Mouse (Mus musculus) c-Kit-positive CD71-positive TER-119-positive erythroid progenitor cells, embryonic 14.5 days (primary cell): ENCODE measurements around the gene Dglucy.
A peak's percentile ranks its signal among the peaks of the same experiment; 100 is the strongest.

ENCODE experiments used
- DNase-seq: peaks from one replicate; pipeline ENCODE4 v3.0.0-alpha.2; 2013; ENCODE audit warnings: low spot score

Gene Dglucy

DNA sequence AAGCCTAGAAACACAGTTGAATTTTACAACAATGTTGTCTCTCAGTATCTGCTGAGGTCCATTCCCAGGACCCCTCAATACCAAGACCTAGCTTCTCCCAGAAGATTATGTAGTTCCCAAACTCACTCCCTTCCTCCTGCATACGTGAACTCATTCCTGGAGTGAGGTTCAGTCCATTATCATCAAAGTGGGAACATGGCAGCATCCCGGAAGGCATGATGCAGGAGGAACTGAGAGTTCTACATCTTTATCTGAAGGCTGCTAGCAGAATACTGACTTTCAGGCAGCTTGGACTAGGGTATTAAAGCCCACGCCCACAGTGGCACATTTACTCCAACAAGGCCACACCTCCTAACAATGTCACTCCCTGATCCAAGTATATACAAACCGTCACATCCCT is 64.3 kb downstream of the Dglucy start:
- no peak for DNase-seq

DNA sequence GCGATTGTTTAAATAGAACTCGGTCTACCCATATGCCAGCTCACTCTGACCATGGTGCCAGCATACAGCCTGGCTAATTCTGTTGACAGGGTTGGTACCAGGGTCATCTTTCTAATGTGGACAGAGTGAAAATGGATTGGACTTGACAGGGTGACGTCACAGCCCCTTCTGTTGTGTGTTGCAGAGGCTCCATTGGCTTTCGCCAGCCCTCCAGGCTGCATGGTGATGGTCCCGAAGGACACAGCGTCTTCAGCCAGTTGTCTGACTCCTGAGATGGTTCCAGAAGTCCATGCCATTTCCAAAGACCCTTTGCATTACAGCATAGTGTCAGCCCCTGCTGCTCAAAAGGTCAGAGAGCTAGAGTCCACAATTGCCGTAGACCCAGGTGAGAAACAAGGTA is 65.7 kb downstream of the Dglucy start:
- no peak for DNase-seq

DNA sequence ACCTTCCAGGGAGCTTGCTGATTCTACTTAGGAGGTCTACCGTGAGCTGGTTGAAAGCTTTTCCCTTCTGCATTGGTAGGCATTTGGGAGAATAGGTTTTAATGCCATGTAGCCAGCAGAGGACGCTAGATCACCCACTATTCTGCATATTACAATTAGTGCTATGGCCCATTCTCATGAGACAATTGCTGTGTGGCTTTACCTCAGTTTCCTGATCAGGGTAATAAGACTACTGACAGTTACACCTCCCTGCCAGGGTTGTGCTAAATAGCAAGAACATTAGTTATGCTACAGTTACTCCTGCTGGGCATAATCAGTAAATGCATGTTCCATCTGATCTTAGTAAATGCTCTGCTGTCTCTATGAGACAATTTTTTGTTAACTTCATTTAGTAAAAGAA is 67.0 kb downstream of the Dglucy start:
- no peak for DNase-seq

DNA sequence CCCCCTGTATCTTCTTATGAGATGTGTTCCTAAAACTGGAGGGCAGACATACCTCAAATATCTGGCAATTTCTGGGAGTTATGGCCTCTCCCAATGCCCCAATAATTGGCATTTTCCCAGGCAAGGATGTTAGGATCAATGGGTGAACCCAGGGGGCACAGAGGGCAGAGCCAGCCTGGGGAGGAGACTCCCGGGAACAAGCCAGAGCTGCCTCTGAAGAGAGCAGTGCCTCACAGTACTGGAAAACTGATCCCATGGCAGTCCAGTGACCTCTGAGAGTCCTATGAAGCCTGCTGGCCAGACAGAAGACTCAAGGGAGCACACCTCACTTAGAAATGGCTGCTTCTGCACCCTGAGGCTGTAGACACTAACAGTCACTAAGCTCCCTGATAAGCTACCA is 67.7 kb downstream of the Dglucy start:
- no peak for DNase-seq

DNA sequence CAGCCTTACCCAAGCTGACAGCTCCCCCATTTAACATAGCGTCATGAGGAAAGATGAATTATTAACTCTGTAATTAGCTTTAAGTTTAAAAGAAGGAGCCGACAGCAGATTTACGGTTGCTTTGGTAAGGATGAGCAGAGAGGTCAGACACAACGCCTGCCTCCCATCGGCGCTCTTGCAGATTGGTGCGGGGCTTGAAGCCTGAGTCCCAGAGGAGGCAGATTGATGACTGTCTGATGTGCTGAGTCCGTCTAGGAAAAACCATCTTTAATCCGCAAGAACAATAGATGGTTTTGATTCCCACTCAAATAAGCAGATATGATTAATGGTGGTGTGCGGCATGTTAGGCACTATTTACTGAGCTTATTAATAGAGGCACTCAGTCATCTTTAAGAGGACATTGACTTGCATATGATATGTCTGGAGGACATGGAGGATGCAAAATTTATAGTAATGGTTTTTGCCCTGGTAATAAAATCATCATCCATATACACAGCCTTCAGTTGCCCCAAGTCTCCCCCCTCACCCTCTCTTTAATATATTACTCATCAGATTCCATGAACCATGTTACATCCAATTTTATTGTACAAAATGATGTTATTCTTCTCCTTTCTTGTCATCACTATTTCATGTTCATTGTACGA is 68.7 kb downstream of the Dglucy start:
- DNase-seq, result no peak

DNA sequence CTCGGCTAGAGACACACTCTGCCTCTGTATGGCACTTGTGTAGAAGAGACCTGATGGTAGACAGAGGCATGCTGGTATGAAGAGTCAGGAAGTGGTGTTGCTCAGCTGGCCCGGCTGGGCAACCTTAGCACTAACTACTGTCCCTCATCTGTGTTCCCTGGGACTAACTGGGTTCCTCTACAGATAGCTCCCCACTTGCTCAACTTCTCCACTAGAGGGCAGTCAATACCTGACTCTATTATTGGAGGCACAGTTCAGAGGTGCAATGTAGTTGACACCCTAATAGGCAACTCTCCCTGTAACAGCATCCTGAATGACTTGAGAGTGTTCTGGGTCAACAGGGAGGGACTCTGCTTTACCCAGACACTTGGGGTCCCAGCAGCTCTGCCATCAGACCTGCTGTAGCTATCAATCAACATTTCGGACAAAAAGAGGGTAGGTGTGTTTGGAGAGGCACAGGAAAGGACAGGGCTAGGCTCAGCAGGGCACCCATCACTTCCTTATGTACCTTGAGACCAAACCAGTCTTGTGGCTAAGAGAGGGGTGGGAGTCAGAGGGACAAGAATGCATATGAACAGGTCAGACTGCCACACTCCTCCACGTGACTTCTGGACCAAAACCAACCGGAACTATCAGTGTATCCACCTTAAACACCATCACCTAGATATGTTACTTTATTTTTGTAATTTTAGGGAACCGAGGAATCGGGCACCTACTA is 70.7 kb downstream of the Dglucy start:
- DNase-seq, result peak; percentile 39

DNA sequence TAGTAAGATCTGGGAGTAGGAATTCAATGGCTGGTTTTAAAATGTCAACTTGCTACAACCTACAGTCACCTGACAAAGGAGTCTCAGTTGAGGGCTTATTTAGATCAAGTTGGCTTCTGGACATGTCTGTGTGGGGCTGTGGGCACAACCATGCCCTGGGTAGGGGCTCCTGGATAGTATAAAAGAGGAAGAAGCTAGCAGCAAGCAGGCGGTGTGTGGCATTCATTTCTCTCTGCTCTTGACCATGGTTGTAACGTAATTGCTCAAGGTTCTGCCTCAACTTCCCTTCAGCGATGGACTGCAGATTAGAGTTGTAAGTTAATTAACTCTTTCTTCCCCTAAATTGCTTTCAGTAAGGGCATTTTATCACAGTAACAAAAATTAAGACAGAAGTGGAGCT is 73.5 kb downstream of the Dglucy start:
- no peak for DNase-seq

DNA sequence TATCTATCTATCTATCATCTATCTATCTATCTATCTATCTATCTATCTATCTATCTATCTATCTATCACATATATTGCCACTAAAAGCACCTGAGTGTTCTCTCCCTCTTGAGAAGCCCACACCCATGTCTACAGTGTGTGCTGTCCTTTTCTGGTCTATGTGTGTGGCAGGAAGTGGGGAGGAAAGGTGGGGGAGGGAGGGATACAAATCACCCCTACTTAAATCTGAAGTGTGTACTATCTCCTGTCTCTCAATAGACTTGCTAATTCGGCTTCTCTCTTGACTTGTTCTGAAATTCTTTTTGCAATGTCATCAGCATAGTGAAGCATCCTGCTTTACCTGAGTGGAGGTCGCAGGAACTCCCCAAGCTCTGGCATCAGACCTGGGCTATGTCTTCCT is 77.5 kb downstream of the Dglucy start:
- no peak for DNase-seq

DNA sequence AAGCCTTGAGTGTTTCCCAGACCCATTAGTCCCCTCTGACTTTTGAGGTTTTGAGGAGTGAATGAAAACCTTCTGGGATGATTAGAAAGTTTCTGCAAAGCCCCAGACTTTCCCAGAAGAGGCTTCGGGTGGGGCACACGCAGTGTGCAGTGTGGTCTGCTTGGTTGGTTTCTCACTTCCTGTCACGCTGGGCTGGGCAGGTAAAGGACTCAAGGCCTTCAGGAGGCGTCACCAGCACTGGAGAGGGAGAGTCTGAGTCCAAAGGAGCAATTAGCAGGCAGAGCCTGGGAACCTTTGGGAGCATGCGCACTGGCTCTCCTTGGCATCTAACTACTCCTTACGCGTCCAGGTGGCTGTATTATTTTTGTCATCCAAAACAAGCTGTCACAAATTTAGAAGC is 78.9 kb downstream of the Dglucy start:
- DNase-seq, result no peak

DNA sequence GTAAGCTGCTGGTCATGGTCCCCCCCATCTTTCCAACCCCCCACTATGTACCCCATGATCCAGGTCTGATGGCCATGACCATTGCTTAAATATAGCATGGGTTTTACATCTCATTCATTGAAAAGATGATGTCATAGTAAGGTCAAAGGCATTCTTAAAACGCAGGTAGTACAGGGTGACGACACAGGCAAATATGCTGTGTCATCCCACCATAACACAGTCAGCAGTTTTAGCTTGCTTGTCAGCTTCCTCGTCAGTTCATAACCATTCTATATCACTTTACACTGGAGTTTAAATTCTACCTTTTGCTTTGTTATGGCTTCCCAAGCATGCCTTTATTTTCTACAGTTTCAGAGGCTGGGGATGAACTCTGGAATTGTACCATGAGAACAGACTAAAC is 83.4 kb downstream of the Dglucy start:
- DNase-seq, result no peak

DNA sequence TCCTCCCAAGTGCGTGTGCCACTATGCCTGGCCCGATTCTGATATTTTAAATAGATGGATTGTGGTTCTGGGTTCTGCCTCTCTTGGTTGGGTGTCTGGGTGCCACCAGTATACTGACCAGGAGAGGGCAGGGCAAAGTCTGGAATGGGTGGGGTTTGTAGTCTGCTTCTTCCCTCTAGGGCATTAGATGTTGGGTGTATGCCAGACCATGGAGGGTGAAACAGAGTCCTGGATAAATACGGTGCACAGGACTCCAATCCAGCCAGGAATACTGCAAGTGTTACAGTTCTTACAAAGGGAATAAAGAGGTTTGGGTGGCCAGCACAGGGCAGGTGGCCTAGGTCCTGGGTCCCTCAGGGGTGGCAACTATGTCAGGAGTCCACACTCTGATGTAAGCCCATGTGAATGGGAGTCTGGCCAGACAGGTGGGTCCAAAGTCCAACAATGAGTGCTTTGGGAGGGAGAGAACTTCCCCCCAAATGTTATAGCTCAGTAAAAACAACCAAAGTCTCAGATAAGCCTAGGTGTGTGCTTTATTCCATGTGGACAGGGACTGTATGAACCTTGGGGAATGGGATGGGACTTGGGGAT is 84.1 kb downstream of the Dglucy start:
- no peak for DNase-seq

DNA sequence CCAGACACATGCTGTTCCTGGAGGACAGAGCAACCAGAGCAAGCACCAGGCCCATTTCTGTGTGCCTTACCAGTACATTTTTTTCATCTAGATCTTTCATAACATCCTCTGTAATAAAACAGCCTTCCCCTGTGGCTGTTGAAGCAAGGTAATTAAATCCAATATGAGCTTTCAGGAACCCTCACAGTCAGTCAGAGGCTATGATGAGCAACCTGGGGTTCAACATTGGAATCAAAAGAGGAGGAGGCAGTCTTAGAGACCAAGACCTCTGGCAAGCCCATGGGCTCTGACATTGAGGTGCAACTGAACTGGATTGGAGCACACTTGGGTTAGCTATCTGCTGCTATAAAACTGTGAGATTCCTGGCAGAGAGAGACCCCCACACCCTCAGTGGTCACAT is 86.2 kb downstream of the Dglucy start:
- DNase-seq, result no peak

DNA sequence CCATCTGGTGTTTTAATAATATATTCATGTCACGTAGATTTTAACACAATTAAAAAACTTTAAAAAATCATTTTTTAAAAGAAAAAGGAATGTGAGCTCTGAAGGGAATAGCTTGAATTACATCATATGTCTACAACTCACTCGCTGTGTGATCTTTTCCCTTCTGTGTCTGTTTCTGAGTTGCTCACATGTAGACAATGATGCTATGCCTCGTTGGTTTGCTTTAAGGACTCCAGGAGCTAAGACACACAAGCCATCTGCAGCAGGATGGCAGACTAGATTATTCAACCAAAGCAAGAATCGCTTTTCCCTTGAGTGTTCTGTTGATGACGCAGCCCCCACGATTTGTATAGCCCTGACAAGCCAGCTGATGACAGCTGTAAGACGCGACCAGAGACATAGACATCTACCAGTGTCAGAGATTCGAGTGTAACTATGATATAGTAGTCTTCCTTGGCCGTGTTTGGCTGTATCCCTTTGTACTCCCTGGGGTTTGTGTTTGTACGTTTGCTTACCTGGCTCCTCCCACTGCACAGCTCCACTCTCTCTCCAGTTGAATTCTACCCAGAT is 86.7 kb downstream of the Dglucy start:
- no peak for DNase-seq

DNA sequence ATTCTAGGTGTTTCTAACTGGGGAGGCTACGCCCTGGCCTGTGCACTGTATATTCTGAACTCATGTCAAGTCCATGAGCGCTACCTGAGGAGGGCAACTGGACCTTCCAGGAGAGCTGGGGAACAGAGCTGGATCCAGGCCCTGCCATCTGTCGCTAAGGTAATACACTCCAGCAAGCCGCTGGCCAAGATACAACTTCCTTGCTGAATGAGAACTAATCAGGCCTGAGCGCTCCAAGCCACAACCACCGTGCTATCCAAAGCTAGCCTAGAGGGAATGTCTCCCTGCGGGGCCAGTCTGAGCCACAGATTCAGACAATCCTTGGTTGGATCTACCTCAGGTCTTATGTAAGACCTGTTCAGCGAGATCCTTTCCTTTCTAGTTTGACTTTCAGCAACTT is 88.2 kb downstream of the Dglucy start:
- no peak for DNase-seq

DNA sequence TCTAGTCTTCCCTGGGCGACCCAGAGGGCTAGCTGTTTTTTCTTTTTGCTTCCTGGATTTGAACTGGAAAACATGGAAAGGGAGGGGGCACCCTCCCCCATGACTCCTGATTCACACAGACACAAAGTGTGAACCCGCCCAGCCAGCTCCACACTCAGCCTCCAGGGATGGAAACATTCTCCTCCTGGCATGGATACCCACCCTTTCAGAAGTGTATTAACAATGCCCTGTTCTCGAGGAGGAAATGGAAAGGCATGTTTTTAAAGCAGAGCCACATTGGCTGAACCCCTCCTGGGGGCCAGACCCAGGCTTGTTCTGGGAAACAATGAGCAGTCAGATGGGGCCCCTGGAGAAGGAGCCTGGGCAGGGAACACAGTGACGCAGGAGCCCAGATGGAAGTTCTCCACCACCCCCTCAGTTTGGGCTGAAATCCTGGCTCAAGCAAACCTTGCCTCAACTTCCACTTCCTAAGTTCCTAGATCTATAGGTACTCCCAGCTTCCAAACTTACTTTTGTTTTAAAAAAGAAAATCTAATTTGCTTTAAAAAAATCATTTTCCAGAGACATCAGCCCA is 89.3 kb downstream of the Dglucy start:
- no peak for DNase-seq

DNA sequence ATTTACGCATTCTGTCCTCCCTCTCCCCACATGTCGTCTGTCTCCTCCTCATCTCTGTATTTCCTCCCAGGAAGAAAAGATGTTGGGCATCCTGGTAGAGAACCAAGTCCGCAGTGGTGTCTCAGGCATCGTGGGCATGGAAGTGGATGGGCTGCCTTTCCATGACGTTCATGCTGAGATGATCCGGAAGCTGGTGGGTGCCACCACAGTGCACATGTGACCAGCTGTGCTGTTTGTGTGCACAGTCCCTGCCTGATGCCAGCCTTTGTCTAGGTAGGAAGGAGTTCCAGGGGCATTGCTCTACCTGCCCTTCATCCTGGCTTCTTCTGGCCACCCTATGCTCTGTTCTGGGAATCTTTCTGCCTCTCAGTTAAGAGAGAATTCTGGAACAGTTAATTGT is 92.4 kb downstream of the Dglucy start:
- DNase-seq, result no peak

DNA sequence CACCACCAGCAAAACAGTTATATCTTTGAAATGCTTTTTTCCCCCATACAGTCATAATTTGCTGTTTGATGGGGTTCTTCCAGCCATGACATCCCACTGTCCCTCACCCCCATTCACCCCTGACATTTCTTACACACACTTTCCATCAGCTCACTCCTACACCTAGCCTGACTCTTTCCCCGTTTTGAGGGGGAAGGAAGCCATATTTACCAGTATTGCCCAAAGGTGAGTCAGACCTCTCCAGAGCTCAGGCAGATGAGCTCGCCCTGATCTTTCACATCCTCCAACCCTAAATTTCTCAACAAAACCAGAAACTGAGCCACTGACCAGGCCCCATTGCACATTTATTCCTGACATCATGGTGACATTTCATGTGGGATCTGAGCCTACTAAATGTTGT is 93.0 kb downstream of the Dglucy start:
- no peak for DNase-seq

DNA sequence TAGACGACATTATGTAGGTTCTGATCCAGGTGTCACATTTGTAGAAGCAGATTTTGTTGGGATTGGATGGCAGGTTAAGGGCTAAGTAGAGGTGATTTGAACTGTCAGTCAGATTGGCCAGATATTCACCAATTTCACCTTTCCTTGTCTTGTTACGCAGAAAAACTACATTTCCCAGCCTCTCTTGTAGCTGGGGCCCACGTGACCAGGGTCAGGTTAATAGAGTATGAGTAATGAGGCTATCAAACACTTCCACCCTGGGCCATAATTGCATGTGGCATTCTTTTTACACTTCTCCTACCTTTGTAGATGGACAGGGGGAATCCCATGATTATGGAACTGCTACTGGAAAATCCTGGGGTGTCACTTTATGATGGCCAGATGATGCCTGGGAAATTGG is 94.8 kb downstream of the Dglucy start:
- no peak for DNase-seq

DNA sequence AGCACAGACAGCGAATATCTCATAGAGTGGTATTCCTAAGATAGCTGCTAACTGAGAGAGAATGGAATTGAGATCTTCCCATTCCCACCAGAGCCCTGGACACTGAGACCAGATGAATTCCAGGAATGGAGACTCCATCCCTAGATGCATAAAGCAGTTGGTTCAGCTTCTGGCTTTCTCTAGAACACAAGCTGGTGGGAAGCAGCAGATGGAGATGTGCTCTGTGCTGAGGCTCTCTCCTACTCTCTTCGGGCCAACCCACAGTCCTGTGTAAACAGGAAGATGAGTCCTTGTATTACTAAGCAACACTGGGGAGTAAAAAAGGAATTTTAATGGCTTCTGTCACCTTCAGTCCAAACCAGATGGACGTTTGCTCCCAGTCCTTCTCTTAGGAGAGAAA is 96.7 kb downstream of the Dglucy start:
- no peak for DNase-seq

DNA sequence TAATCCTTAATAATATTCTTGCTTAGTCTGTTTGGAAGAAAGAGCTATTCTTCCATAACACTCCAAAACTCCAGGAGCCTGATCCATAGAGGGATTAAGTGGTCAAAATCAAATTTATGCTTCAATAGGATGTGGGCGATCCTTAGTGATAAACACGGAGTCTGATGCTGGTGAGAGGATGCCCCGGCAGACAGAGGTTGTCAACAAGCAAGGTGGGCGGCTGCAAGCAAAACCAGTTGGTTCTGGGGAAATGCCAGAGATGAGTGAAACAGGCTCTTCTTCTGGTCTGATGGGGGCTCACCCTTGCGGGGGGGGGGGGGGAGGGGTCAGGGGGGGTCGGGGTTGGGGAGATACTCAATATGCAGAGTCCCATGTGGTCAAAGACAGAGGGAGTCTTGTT is 97.1 kb downstream of the Dglucy start:
- DNase-seq, result no peak

DNA sequence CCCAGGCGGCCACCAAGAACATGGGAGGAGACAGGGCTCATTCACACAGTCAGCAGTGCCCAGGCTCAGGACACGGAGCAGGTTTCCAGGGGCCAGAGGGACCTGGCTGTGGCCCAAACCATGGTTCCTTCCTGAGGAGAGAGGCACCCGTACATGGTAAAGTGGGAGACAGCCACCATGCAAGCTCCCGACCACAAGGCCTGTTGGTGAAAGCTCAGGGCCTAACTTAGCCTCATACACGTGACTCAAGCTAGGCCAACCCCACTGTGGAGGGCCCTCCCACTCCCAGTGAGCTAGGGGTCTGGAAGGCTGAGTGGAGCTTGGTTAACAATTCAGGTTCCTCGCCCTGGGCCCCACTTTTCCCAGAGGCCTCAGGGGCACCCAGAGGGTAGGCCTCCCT is 99.1 kb downstream of the Dglucy start:
- no peak for DNase-seq

DNA sequence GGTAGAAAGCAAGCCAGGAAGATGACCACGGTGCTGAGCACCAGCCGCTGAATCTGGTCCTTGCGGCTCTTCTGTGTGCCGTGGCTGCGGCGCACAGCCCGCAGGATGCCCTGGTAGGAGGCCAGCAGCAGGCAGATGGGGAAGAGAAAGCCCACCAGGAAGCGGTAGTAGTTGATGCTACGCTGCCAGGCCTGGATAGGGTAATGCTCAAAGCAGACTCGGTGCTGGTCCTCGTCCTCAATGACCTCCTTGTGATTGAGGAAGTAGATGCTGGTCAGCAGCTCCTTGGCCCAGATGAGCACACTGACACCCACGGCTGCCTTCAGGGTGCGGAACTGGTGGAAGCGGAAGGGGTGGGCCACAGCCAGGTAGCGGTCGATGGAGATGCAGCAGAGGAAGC is 99.7 kb downstream of the Dglucy start:
- DNase-seq, result no peak

DNA sequence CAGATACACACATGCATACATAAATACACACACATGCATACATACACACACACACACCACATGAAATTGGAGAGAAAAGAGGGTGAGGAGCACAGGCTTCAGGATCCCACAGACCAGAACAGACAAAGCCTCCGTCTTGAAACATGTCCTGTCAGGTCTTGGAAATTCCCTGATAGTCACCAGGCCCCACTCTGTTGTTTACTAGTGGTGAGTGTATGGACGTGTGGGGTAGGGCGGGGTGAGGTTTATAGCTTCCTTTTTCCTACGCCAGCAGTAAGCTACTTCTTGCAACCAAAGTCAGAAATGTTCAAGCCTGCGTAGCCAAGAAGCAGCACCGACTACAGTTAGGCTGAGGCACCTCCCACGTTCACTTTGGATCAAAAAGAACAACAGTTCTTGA is 104.3 kb downstream of the Dglucy start:
- no peak for DNase-seq
